Mouse (Mus musculus): ENCODE data around the gene D630039A03Rik. TPM values are rescaled to one million over a fixed set of nuclear protein-coding genes. Genes with fewer than 3 reads are reported as not detected.

The D630039A03Rik gene
- polyA plus RNA-seq, 1 experiment from 2014 or later: 0.08 TPM

Other genes starting within 250 kb of the D630039A03Rik start
- 7.9 and 8.2 TPM in 2 replicates for gene Akap2, start 198.6 kb downstream of the D630039A03Rik start, polyA plus RNA-seq (2015; fragmentation: Nextera tagmentation; extraction: Ambion mirVana)
- gene Txn1, start 40.1 kb upstream of the D630039A03Rik start, polyA plus RNA-seq (2015; fragmentation: Nextera tagmentation; extraction: Ambion mirVana): 358 and 382 TPM in 2 replicates
- gene Txndc8, start 92.8 kb upstream of the D630039A03Rik start, polyA plus RNA-seq (2015; fragmentation: Nextera tagmentation; extraction: Ambion mirVana): not detected in 2 replicates